Mouse (Mus musculus) adrenal gland, postnatal 25 days (tissue): ENCODE results near the gene Rundc3a. TPM values are rescaled to one million over a fixed set of nuclear protein-coding genes. Genes with fewer than 3 reads are reported as not detected.
"Not testable (repeated sequence)": the region's sequence is repeated elsewhere in the genome, so short reads cannot be mapped to it uniquely, and the experiment has no call there.

Experiments used
- DNase-seq: peaks from one replicate; pipeline ENCODE4 v3.0.0; 2021; ENCODE audit warnings: mixed read lengths
- total RNA-seq: library from RNA; stranded (reverse); gene quantifications from 2 replicates; pipeline ENCODE4 v1.2.3, GENCODE M21; 2021

Gene Rundc3a
- total RNA-seq, 1 experiment from 2014 or later: 39.7 TPM

DNA sequence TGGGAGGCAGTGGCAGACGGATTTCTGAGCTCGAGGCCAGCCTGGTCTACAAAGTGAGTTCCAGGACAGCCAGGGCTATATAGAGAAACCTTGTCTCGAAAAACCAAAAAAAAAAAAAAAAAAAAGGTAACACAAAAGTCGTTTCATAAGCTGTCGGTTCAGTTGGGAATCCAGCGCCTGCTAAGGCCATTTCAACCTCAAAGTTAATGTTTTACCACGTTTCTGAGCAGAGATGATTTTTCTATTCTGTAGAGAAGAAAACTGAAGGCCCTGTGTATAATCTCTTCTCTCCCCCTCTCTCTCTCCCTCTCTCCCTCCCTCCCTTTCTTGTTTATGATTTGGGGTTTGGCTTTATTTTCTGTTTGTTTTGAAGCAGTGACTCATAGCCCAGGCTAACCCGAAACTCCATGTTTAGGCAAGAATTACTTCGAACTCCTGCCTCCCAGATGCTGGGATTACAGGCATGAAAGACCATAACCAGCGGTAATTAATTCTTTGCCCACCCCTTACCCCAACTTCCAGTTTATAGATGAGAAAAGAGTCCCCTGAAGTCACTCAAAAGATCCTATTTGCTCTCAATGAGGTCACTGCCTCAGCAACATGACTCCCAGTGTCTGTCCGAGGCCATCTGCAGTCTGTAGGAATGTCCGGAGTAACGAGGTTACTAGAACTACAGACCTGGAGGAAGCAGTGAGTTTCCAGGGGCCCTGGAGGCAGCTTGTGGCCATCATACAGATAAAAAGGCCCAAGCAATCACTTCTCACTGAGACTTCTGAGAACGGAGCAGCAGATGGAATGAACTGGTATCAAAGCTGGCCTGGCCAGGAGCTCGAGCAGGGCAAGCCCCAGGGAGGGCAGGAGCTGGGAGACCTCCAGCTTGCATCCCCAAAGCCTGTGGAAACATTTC is 15.9 kb downstream of the Rundc3a start:
- no peak for DNase-seq

DNA sequence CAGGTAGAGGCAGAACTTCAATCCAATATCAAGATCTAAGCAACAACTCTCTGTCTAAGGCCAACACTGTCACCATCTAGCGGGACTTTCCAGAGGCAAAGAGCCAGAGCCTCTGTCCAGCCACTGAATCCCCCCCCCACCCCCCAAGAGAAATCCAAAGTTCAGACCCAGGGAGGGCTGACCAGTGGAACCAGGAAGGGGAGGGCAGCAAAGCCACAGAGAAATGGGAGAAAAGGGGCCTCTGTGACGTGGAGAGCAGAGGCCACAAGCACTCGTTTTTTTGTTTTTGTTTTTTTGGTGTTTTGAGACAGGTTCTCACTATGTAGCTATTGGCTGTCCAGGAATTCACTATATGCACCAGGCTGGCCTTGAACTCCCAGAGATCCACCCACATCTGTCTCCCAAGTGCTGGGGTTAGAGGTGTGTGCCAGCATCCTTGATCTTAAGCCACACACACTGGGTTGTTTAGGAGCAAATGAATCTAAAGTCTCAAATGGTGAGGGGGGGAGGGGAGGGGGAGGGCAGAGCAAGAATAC is 16.7 kb downstream of the Rundc3a start:
- DNase-seq: no peak

GRCm38 (mm10) chr11:102410345-102410744 is 17.1 kb downstream of the Rundc3a start:
- DNase-seq: not testable (repeated sequence)

DNA sequence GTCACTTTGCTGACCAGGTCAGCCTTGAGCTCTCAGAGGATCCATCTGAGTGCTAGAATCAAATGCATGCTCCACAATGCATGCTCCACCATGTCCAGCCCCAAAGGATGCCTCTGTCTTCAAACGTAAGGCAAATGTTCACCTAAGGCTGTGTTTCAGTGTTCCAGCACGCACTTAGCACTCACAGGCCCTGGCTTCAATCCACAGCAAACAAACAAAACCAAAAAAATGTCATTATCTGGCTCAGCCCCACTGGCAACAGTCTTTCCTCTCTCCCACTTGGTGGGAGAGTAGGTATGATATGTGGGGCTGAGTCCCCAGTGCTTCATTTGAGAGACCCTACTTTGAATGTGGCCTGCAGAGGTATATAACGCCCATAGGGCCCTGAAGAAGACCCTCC is 17.9 kb downstream of the Rundc3a start:
- DNase-seq: no peak

- peak; percentile 93 for DNase-seq
Measured at GRCm38 (mm10) chr11:102411704-102412103, 18.5 kb downstream of the Rundc3a start.

DNA sequence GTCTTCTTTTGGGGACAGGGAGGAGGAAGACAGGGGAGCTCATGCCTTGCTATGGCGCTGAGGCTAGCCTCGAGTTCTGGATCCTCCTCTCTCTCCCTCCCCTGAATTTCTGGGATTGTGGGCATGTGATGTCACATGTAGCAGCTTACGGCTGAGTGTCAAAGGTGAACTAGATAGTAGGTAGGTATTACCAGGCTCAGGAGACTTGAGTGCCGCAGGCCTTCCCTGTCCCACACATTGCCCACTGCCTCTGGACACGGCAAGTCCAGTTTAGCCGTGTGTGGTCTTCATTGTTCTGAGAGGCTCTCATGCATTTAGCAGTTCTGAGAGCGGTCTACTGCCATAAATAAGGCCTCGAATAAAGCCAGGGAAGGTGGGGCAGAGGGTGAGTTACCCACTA is 19.9 kb downstream of the Rundc3a start:
- DNase-seq: no peak

- no peak for DNase-seq
Measured at GRCm38 (mm10) chr11:102415034-102415802, 22.0 kb downstream of the Rundc3a start.

DNA sequence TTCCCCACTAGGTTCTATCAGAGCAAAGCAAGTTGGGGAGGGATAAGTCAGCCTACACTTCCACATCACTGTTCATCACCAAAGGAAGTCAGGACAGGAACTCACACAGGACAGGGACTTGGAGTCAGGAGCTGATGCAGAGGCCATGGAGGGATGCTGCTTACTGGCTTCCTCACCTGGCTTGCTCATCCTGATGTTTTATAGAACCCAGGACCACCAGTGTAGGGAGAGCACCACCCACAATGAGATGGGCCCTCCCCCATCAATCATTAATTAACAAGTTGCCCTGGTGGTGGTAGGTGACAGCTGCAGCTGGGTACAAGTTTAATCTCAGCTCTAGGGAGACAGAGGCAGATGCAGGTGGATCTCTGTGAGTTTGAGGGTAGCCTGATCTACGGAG is 24.0 kb downstream of the Rundc3a start:
- no peak for DNase-seq

- DNase-seq: peak; percentile 75
Measured at GRCm38 (mm10) chr11:102418887-102419286, 25.7 kb downstream of the Rundc3a start.

DNA sequence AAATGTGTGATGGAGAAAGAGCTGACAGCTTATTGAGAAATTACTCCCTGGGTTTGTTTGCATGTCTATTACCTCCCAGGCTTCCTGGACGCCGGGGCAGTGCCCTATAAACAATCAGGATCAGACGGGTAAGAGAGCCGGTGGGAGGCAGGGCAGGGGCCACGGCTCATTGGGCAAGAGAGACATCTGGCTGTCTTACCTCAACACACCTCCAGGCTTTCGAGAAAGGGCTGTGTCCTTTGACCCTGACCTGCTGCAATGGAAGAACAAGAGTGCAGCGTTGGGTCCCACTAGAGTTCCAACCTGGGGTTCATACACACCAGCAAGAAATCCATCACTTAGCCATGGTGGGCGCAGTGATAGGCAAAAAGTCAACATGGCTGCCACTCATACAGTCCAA is 28.4 kb downstream of the Rundc3a start:
- DNase-seq: no peak

DNA sequence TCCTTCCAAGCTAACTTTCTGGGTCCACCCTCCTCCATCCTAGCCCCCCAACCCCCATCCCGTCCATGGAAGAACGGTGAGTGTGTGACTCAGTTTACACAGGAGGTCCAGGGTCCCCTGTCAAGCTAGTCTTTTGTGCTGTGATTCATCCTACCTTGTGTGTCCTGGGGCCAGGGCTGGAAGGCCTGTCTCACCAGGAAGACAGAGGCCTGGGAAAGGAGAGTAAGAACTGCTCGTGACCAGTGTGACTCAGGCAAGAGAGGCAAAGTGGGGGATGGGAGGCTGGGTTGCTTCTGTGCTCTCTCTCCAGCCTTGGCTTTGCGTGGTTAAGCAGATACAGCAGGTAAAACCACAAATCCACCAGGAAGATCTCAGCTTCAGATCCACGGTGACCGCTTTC is 31.5 kb downstream of the Rundc3a start:
- no peak for DNase-seq

DNA sequence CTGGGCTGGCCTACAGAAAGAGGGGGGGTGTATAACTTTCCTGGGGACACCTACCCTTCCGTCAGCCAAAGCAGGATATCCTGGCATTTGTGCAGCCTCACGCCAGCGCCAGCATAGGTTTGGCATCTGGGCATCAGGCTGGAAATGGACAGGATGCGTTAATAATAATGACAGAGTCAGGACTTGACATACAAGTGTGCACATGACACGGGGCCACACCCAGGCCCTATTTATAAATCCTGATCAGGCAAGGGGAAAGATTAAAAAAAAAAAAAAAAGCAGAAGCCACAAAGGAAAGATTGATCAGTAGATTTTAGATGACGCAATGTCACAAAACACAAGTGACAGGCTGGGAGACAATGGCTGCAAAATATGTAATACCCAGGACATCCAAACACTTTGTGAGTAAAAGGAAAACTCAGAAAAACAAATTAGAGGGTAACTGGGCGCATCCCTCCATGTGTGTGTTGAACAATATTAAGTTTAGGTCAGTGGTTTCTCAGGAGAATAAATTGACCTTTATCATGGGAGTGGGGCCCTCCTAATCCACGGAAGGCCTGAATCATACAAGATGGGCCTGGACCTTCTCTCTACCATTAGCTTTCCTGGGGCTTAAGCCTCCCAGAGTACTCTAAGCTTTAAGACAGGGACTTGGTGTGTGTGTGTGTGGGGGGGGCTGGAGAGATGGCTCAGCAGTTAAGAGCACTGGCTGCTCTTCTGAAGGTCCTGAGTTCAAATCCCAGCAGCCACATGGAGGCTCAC is 32.5 kb downstream of the Rundc3a start:
- no peak for DNase-seq

DNA sequence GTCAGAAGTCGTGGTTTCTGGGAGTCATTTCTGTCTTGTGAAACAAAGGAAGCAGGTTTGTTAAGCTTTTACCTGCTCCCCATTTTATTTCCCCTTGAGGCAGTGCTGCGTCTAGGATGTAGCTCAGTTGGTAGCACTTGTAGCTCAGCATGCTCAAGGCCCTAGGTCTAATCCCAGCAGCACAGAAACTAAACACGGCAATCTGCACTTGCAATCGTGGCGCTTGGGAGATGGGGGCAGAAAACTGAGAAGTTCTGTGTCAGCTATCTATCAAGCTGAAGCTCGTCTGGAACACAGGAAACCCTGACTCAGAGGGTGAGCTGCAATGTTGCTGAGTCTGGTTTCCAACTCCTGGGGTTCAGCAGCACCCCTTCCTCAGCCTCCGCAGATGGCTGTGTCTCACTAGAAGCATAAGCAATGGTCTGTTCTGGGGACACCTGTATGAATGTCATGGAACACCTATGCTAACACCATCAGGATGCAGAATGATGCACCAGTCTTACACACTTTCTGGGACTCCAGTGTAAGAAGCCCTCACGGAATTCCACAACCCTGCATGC is 35.9 kb downstream of the Rundc3a start:
- no peak for DNase-seq

GRCm38 (mm10) chr11:102429551-102429950 is 36.3 kb downstream of the Rundc3a start:
- no peak for DNase-seq

- peak; percentile 82 for DNase-seq
Measured at GRCm38 (mm10) chr11:102430121-102431017, 37.2 kb downstream of the Rundc3a start, which contains the start of gene Grn. Grn (plus strand) TSS chr11:102430315.

DNA sequence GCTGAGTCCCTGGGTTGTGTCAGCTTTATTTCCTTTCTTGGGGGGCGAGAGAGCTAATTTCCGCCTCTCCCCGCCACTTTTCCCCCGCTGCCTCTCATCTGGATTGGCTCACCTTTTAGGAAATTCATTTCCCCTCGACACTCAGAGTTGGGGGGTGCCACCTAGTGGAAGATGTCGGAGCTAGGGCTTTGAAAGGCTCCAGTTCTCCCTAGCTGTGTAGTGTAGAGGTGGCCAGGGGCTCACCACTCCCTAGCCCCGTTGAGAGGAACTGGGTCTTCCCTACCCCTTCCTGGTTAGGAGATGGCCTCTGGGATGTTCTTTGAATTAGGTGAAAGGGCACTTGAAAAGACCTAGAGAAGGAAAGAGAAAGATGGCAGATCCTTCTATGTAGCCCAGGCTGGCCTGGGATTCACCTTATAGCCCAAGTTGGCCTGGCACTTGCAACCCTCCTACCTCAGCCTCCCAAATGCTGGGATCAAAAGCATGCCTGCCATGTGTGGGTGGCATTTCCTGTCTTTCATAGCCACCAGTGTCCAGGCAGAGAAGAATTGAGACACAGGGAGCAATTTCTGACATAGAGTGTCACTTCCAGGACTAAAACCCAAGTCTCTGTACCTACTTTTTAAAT is 37.9 kb downstream of the Rundc3a start:
- peak; percentile 74 for DNase-seq

- DNase-seq: no peak
Measured at GRCm38 (mm10) chr11:102431728-102432114, 38.5 kb downstream of the Rundc3a start.

DNA sequence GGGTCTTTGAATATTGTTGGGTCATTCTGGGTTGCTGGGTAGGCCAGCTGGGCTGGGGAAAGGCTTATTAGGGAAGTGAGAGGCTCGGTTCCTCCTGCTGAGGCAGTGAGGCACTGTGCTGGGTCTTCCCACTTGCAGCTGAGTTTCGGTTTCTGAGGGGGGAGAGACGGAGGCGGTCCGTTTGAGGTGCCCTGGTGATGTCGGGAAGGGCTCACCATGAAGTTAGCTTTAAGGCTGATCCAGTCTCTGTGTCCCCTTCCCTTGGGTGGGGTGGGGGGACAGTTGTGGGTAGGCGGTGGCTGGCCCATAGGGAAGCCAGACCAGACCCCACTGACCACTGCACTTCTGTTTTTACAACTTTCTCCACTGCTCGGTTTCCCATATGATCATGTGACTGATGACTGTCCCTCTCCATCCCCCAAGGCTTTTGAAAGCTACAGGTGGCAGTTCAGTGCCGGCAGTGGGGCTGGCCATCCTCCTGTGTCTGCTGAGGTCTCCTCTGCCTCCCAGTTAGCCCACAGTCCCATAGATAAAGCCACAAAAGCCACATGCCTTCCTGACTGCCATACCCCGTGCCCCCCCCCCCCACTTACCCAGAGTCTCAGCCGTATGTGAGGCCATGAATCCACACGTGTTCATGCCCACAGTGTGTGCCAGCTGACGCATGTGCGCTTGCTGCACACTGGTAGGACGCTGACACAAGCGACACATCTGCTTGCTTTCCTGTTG is 39.1 kb downstream of the Rundc3a start:
- DNase-seq: no peak

DNA sequence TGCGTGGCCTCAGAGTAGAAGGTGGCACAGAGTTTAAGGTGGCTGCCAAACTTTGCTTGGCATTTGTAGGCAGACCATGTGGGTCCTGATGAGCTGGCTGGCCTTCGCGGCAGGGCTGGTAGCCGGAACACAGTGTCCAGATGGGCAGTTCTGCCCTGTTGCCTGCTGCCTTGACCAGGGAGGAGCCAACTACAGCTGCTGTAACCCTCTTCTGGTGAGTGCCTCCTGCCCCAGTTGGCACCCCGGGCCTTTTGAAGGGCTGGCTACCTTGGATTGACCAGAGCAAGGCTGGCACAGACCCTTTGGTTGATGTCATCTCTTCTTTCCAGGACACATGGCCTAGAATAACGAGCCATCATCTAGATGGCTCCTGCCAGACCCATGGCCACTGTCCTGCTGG is 39.7 kb downstream of the Rundc3a start:
- peak; percentile 75 for DNase-seq

DNA sequence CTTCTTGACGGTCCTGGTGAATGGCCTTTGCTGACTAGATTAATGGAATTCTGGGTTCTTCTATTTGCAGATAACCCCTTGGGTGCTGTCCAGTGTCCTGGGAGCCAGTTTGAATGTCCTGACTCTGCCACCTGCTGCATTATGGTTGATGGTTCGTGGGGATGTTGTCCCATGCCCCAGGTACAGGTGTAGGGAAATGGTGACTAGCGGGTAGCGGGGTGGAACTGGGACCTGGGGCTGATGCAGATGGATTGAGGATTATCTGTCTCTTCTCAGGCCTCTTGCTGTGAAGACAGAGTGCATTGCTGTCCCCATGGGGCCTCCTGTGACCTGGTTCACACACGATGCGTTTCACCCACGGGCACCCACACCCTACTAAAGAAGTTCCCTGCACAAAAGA is 40.7 kb downstream of the Rundc3a start:
- DNase-seq: no peak
